Mouse (Mus musculus) bone marrow macrophage, adult 2 months (primary cell): ENCODE measurements around the gene Lnx2.

ENCODE experiments used
- CTCF ChIP-seq: IDR thresholded peaks from 2 replicates; pipeline ENCODE4 v1.5.1; 2012; ENCODE audit warnings: low read depth, mild to moderate bottlenecking, low read length, moderate library complexity
- POLR2A ChIP-seq: IDR thresholded peaks from 2 replicates; pipeline ENCODE4 v1.6.1; 2012; ENCODE audit warnings: mild to moderate bottlenecking, low read depth, low read length, borderline replicate concordance

- TF ChIP-seq CTCF: no peak
- TF ChIP-seq POLR2A: no peak
Observed at GRCm38 (mm10) chr5:147021546-147022265, 54.7 kb downstream of the Lnx2 start.
